Mouse (Mus musculus): ENCODE measurements around the gene Myocos. TPM values are rescaled to one million over a fixed set of nuclear protein-coding genes. Genes with fewer than 3 reads are reported as not detected.
A peak's percentile ranks its signal among the peaks of the same experiment; 100 is the strongest.
"Not testable (repeated sequence)": the region's sequence is repeated elsewhere in the genome, so short reads cannot be mapped to it uniquely, and the experiment has no call there.

Myocos gene
- total RNA-seq, 2 experiments from 2014 or later: not detected

GRCm38 (mm10) chr1:162639861-162640260 is 18.2 kb downstream of the Myocos start:
- intact Hi-C loops (cut with DNase I): no loop called here
- no peak for TF ChIP-seq CTCF (IDR thresholded peaks at IDR 0.05)
- H3K4me3 ChIP-seq: no peak overlapping the region
- no peak for DNase-seq (ENCODE audit: extremely low spot score in 1 of 2, low spot score in 2 of 2)
- no peak overlapping the region for H3K27ac ChIP-seq

- no peak for DNase-seq (ENCODE audit: extremely low spot score in 1 of 2, low spot score in 2 of 2)
- no peak within 1 kb of the TSS for H3K4me3 ChIP-seq
- H3K27ac ChIP-seq: no peak within 1 kb of the TSS
- TF ChIP-seq CTCF (IDR thresholded peaks at IDR 0.05): no peak
- intact Hi-C loops (cut with DNase I): no loop called here
Observed at GRCm38 (mm10) chr1:162639051-162639750, 18.8 kb downstream of the Myocos start, which contains the start of gene Myoc. Gene Myoc, plus strand, starts transcription at chr1:162639155.

GRCm38 (mm10) chr1:162638535-162638934 is 19.5 kb downstream of the Myocos start:
- Histone ChIP-seq H3K27ac (no peak overlapping the region), H3K4me3 (no peak overlapping the region)
- intact Hi-C loops (cut with DNase I): no loop called here
- no peak for TF ChIP-seq CTCF (IDR thresholded peaks at IDR 0.05)
- DNase-seq (ENCODE audit: extremely low spot score in 1 of 2, low spot score in 2 of 2): no peak

- DNase-seq (ENCODE audit: extremely low spot score in 1 of 2, low spot score in 2 of 2): no peak
- Histone ChIP-seq H3K27ac (no peak overlapping the region), H3K4me3 (no peak overlapping the region)
- intact Hi-C loops (cut with DNase I): no loop called here
- TF ChIP-seq CTCF (IDR thresholded peaks at IDR 0.05): no peak
Observed at GRCm38 (mm10) chr1:162636516-162636915, 21.5 kb downstream of the Myocos start.

- DNase-seq (ENCODE audit: extremely low spot score in 1 of 2, low spot score in 2 of 2); intact Hi-C loops (cut with DNase I): not testable (repeated sequence)
Observed at GRCm38 (mm10) chr1:162635291-162635931, 22.6 kb downstream of the Myocos start.

GRCm38 (mm10) chr1:162628326-162628725 is 29.7 kb downstream of the Myocos start:
- H3K27ac ChIP-seq; DNase-seq (ENCODE audit: extremely low spot score in 1 of 2, low spot score in 2 of 2); H3K4me3 ChIP-seq; intact Hi-C loops (cut with DNase I): not testable (repeated sequence)

More at GRCm38 (mm10) chr1:162635291-162635931, 22.6 kb downstream of the Myocos start:
- not testable (repeated sequence) for H3K4me3 ChIP-seq, H3K27ac ChIP-seq

- DNase-seq (ENCODE audit: extremely low spot score in 1 of 2, low spot score in 2 of 2); H3K27ac ChIP-seq; H3K4me3 ChIP-seq; intact Hi-C loops (cut with DNase I): not testable (repeated sequence)
Observed at GRCm38 (mm10) chr1:162627821-162628220, 30.2 kb downstream of the Myocos start.

- no peak overlapping the region for H3K27ac ChIP-seq
- no peak for TF ChIP-seq CTCF (IDR thresholded peaks at IDR 0.05)
- intact Hi-C loops (cut with DNase I): no loop called here
- no peak for DNase-seq (ENCODE audit: extremely low spot score in 1 of 2, low spot score in 2 of 2)
- no peak overlapping the region for H3K4me3 ChIP-seq
Observed at GRCm38 (mm10) chr1:162625229-162625628, 32.8 kb downstream of the Myocos start.

GRCm38 (mm10) chr1:162623895-162624294 is 34.1 kb downstream of the Myocos start:
- Histone ChIP-seq H3K4me3 (no peak overlapping the region), H3K27ac (no peak overlapping the region)
- intact Hi-C loops (cut with DNase I): no loop called here
- no peak for DNase-seq (ENCODE audit: extremely low spot score in 1 of 2, low spot score in 2 of 2)
- TF ChIP-seq CTCF (IDR thresholded peaks at IDR 0.05): no peak

- no peak overlapping the region for H3K4me3 ChIP-seq
- no peak for DNase-seq (ENCODE audit: extremely low spot score in 1 of 2, low spot score in 2 of 2)
- peak; percentile 47 for TF ChIP-seq CTCF (IDR thresholded peaks at IDR 0.05)
- no peak overlapping the region for H3K27ac ChIP-seq
- intact Hi-C loops (cut with DNase I): no loop called here
Observed at GRCm38 (mm10) chr1:162620487-162620886, 37.5 kb downstream of the Myocos start.

GRCm38 (mm10) chr1:162615511-162615910 is 42.5 kb downstream of the Myocos start:
- Histone ChIP-seq H3K4me3 (no peak overlapping the region), H3K27ac (no peak overlapping the region)
- TF ChIP-seq CTCF (IDR thresholded peaks at IDR 0.05): no peak
- intact Hi-C loops (cut with DNase I): no loop called here
- DNase-seq (ENCODE audit: extremely low spot score in 1 of 2, low spot score in 2 of 2): no peak

- no peak for DNase-seq (ENCODE audit: extremely low spot score in 1 of 2, low spot score in 2 of 2)
- no peak overlapping the region for H3K4me3 ChIP-seq
- no peak overlapping the region for H3K27ac ChIP-seq
- intact Hi-C loops (cut with DNase I): no loop called here
- no peak for TF ChIP-seq CTCF (IDR thresholded peaks at IDR 0.05)
Observed at GRCm38 (mm10) chr1:162611191-162611590, 46.8 kb downstream of the Myocos start.
